In the genomic region with DNA sequence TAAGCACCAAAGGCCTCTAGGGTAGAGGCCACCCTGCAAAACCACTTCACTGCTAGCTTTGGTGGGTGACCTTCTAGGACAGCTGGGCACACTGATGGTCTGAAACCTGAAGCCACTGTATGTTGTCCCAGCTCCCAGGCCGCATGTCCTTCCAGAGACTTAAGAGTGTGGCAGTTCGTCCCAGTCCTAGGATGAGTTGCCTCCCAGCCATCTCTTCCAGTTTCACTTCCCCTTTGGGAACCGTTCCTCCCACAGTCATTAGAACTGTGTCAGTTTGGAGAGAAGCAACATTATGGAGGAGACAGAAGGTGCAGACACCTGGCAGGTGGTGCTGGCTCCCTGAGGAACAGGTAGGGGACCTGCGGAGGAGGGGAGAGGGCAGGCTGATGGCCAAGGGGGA, we compare ENCODE assay signal across 8 mouse cellular contexts. TPM values are rescaled to one million over a fixed set of nuclear protein-coding genes. Genes with fewer than 3 reads are reported as not detected.
A peak's percentile ranks its signal among the peaks of the same experiment; 100 is the strongest.
DNase-seq lines count a peak whose midpoint lies in the region; ATAC-seq and TF ChIP-seq lines count a peak whose summit lies in the region.

No protein-coding gene starts in this region.

- no peaks in the 10 kb centered on the region for H3K27me3 ChIP-seq in embryonic facial prominence, embryonic 15.5 days
- H3K27me3 ChIP-seq in intestine, embryonic 16.5 days (replicated peaks; ENCODE audit: control insufficient read depth, insufficient read depth, low read length): no peaks in the 10 kb centered on the region
- 0 out of 2 replicates have a peak, but pooled peaks cover 9% of the 10 kb centered on the region for H3K27me3 ChIP-seq in forebrain, embryonic 15.5 days

- peak overlapping the region; percentile 41 for H3K4me2 ChIP-seq in embryonic facial prominence, embryonic 15.5 days (replicated peaks)
- H3K4me2 ChIP-seq in intestine, embryonic 16.5 days (ENCODE audit: low read depth, low read length): peak overlapping the region; percentile 35
- H3K4me2 ChIP-seq in forebrain, embryonic 15.5 days (replicated peaks): no peak overlapping the region

- H3K36me3 ChIP-seq in embryonic facial prominence, embryonic 15.5 days: no peaks in the 10 kb centered on the region
- H3K36me3 ChIP-seq in intestine, embryonic 16.5 days (ENCODE audit: control insufficient read depth, insufficient read depth, low read length): no peaks in the 10 kb centered on the region
- no peaks in the 10 kb centered on the region for H3K36me3 ChIP-seq in forebrain, embryonic 15.5 days

- H3K9ac ChIP-seq in embryonic facial prominence, embryonic 15.5 days: no peak overlapping the region
- H3K9ac ChIP-seq in intestine, embryonic 16.5 days (ENCODE audit: low read depth, low read length): peak overlapping the region; percentile 52
- no peak overlapping the region for H3K9ac ChIP-seq in forebrain, embryonic 15.5 days (replicated peaks)

- no peak overlapping the region for H3K27ac ChIP-seq in left cerebral cortex, adult 2 months
- 0 out of 2 replicates have a peak overlapping the region, but pooled peaks have one; percentile 11 for H3K27ac ChIP-seq in embryonic facial prominence, embryonic 15.5 days (replicated peaks)
- H3K27ac ChIP-seq in intestine, embryonic 16.5 days (ENCODE audit: low read length): no peak overlapping the region
- no peak overlapping the region for H3K27ac ChIP-seq in forebrain, embryonic 15.5 days (replicated peaks)

- H3K4me3 ChIP-seq in left cerebral cortex, adult 2 months: 0 out of 2 replicates have a peak overlapping the region, but pooled peaks have one; percentile 14
- no peak overlapping the region for H3K4me3 ChIP-seq in embryonic facial prominence, embryonic 15.5 days (replicated peaks)
- H3K4me3 ChIP-seq in intestine, embryonic 16.5 days (ENCODE audit: low read length): 0 out of 2 replicates have a peak overlapping the region, but pooled peaks have one; percentile 17
- no peak overlapping the region for H3K4me3 ChIP-seq in forebrain, embryonic 15.5 days

- no peak for ATAC-seq in embryonic facial prominence, embryonic 15.5 days (ENCODE audit: insufficient number of reproducible peaks, low FRiP score, low TSS enrichment, low read depth)
- ATAC-seq in intestine, embryonic 16.5 days: no peak
- peak; percentile 69 for ATAC-seq in monocyte, adult 5-6 weeks (replicated peaks; ENCODE audit: insufficient number of reproducible peaks, low FRiP score, low TSS enrichment, poor library complexity, severe bottlenecking)
- no peak for ATAC-seq in forebrain, embryonic 15.5 days (replicated peaks)

- H3K4me1 ChIP-seq in embryonic facial prominence, embryonic 15.5 days: 0 out of 2 replicates have a peak, but pooled peaks cover 3% of the 10 kb centered on the region
- peaks cover 6% of the 10 kb centered on the region; the same call in 1 of the 2 replicates for H3K4me1 ChIP-seq in intestine, embryonic 16.5 days (ENCODE audit: control insufficient read depth, insufficient read depth, low read length)
- H3K4me1 ChIP-seq in forebrain, embryonic 15.5 days: peaks cover 2% of the 10 kb centered on the region

- no peak for TF ChIP-seq CTCF in left cerebral cortex, adult 2 months (IDR thresholded peaks at IDR 0.05)

- H3K9me3 ChIP-seq in embryonic facial prominence, embryonic 15.5 days (replicated peaks): no peaks in the 10 kb centered on the region
- no peaks in the 10 kb centered on the region for H3K9me3 ChIP-seq in intestine, embryonic 16.5 days (ENCODE audit: control insufficient read depth, low read length)
- H3K9me3 ChIP-seq in forebrain, embryonic 15.5 days: no peaks in the 10 kb centered on the region

- DNase-seq in left cerebral cortex, adult 2 months (ENCODE audit: extremely low spot score in 1 of 2, low spot score in 2 of 2): no peak
- no peak for DNase-seq in left cerebral cortex, postnatal 36 days (ENCODE audit: low spot score in 2 of 2)
- no peak for DNase-seq in ovary, adult 18-20 months (ENCODE audit: low spot score)
- no peak for DNase-seq in cerebellum, postnatal 4 days (ENCODE audit: low spot score in 2 of 2)

- intact Hi-C loops in left cerebral cortex, adult 2 months (cut with DNase I): no loop called here
- intact Hi-C loops in left cerebral cortex, postnatal 36 days (cut with DNase I): no loop called here

- 35% methylated on average over 4 of the region's 4 CpGs for WGBS in embryonic facial prominence, embryonic 15.5 days
- WGBS in intestine, embryonic 16.5 days: 51% methylated on average over 4 of the region's 4 CpGs
- 66% methylated on average over 4 of the region's 4 CpGs for WGBS in forebrain, embryonic 15.5 days

RNA-seq across cellular contexts. Expression of a gene that starts 0.4 kb away (rescaled TPM):
- total RNA-seq in left cerebral cortex, adult 2 months (2021): not detected
- not detected for total RNA-seq in left cerebral cortex, postnatal 36 days (2021)
- 0.14 TPM in 1 of 2 replicates, not detected in the other for polyA plus RNA-seq in embryonic facial prominence, embryonic 15.5 days (2015; fragmentation: Nextera tagmentation; extraction: Ambion mirVana)
- not detected in 2 replicates for polyA plus RNA-seq in intestine, embryonic 16.5 days (2015; fragmentation: Nextera tagmentation; extraction: Ambion mirVana)
- total RNA-seq in monocyte, adult 5-6 weeks (2017): not detected in 3 replicates
- polyA plus RNA-seq in forebrain, embryonic 15.5 days (2015; fragmentation: Nextera tagmentation; extraction: Ambion mirVana): not detected in 2 replicates

RNA-seq across cellular contexts. Expression of a gene that starts 11.4 kb away (rescaled TPM):
- 10 to 100 TPM; 50.9 to 52.2 TPM for total RNA-seq in left cerebral cortex, adult 2 months (2021)
- 10 to 100 TPM; 51.9 to 58.0 TPM for total RNA-seq in left cerebral cortex, postnatal 36 days (2021)
- 96.3 and 97.5 TPM in 2 replicates for polyA plus RNA-seq in embryonic facial prominence, embryonic 15.5 days (2015; fragmentation: Nextera tagmentation; extraction: Ambion mirVana)
- polyA plus RNA-seq in intestine, embryonic 16.5 days (2015; fragmentation: Nextera tagmentation; extraction: Ambion mirVana): 70.7 and 71.1 TPM in 2 replicates
- total RNA-seq in monocyte, adult 5-6 weeks (2017): 84.4 to 93.8 TPM (median 89.2 TPM) in 3 replicates
- polyA plus RNA-seq in forebrain, embryonic 15.5 days (2015; fragmentation: Nextera tagmentation; extraction: Ambion mirVana): 147 TPM in 2 replicates

Comparison
In these comparisons a context has a peak if more than half of its experiments do, and no peak if none do; other contexts are left out.
1. H3K4me3 ChIP-seq: peak in left cerebral cortex, adult 2 months (single experiment) and intestine, embryonic 16.5 days (single experiment); none in embryonic facial prominence, embryonic 15.5 days (single experiment) and forebrain, embryonic 15.5 days (single experiment).